ENCODE assay signal across 8 mouse cellular contexts in the genomic region with DNA sequence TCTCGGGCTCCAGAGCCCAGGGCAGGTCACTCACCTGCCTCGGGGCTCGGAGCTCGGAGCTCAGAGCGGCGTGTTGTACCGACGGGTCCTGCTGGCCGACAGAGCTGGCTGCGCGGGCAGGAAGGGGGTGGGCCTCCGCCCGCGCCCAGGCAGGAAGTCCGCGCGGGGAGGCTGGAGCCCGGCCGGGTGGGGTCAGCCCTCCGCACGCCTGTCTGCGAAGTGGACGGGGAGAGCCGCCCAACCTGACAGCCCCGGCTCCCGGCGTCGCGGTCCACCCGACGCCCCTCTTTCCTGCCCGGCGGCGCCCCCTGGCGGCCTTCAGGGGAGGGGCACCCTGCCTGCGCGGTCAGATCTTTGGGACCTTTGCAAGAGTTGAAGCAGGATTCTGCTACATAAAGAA. TPM values are rescaled to one million over a fixed set of nuclear protein-coding genes. Genes with fewer than 3 reads are reported as not detected.
DNase-seq lines count a peak whose midpoint lies in the region; ATAC-seq and TF ChIP-seq lines count a peak whose summit lies in the region.

No protein-coding gene starts in this region.

- H3K36me3 ChIP-seq in intestine, embryonic 15.5 days = no peaks in the 10 kb centered on the region
- no peaks in the 10 kb centered on the region for H3K36me3 ChIP-seq in liver, adult 2 months (ENCODE audit: control insufficient read depth, insufficient read depth, low read length)
- no peaks in the 10 kb centered on the region for H3K36me3 ChIP-seq in splenic B cell, adult 2 months (ENCODE audit: control insufficient read depth, insufficient read depth, low read length, poor library complexity, severe bottlenecking)

- H3K4me2 ChIP-seq in intestine, embryonic 15.5 days (replicated peaks) = peak overlapping the region; percentile 67

- WGBS in intestine, embryonic 15.5 days = under 1% methylated on average over 36 of the region's 37 CpGs
- WGBS in liver, adult 2 months = 2% methylated on average over 37 of the region's 37 CpGs

- peak; percentile 73 for ATAC-seq in intestine, embryonic 15.5 days

- H3K4me3 ChIP-seq in intestine, embryonic 15.5 days (replicated peaks) = peak overlapping the region; percentile 57
- peak overlapping the region; percentile 64 for H3K4me3 ChIP-seq in liver, adult 2 months (ENCODE audit: insufficient read depth, low read depth, low read length)

- peaks cover 43% of the 10 kb centered on the region for H3K4me1 ChIP-seq in intestine, embryonic 15.5 days (replicated peaks)
- H3K4me1 ChIP-seq in liver, adult 2 months (ENCODE audit: control insufficient read depth, insufficient read depth, low read length) = peaks cover 4% of the 10 kb centered on the region

- peak; percentile 82 for TF ChIP-seq CTCF in liver, adult 2 months (IDR thresholded peaks at IDR 0.05; ENCODE audit: low read depth, low read length)

- no peaks in the 10 kb centered on the region for H3K9me3 ChIP-seq in intestine, embryonic 15.5 days

- H3K27ac ChIP-seq in intestine, embryonic 15.5 days = peak overlapping the region; percentile 59
- peak overlapping the region; percentile 81 for H3K27ac ChIP-seq in liver, adult 2 months (replicated peaks; ENCODE audit: insufficient read depth, low read depth, low read length)

- peak overlapping the region; percentile 50 for H3K9ac ChIP-seq in intestine, embryonic 15.5 days
- peak overlapping the region; percentile 67 for H3K9ac ChIP-seq in liver, adult 2 months (ENCODE audit: low read depth, low read length)

- H3K79me2 ChIP-seq in liver, adult 2 months (ENCODE audit: control insufficient read depth, insufficient read depth, low read length) = 0 out of 2 replicates have a peak, but pooled peaks cover 4% of the 10 kb centered on the region

- H3K27me3 ChIP-seq in intestine, embryonic 15.5 days (replicated peaks) = no peaks in the 10 kb centered on the region
- H3K27me3 ChIP-seq in liver, adult 2 months (ENCODE audit: control insufficient read depth, insufficient read depth, low read length) = no peaks in the 10 kb centered on the region
- no peaks in the 10 kb centered on the region for H3K27me3 ChIP-seq in splenic B cell, adult 2 months (ENCODE audit: control insufficient read depth, insufficient read depth, low read length, poor library complexity, severe bottlenecking)

- peak; percentile 44 to 74 for DNase-seq in cerebellum, postnatal 14 days
- DNase-seq in cerebellum, adult 11 months = no peak
- peak; percentile 34 for DNase-seq in c-Kit-positive CD71-positive TER-119-positive erythroid progenitor cells, embryonic 14.5 days (ENCODE audit: low spot score)
- peak; percentile 84 to 85 for DNase-seq in gastrocnemius, postnatal 4 days (ENCODE audit: low spot score in 2 of 2)
- no peak for DNase-seq in liver, adult 2 months (ENCODE audit: extremely low read depth, low read depth, low spot score)
- peak; percentile 5 to 45 for DNase-seq in monocyte, adult 2 months (ENCODE audit: low read depth in 1 of 2, low spot score in 2 of 2)
- peak; percentile 85 for DNase-seq in splenic B cell, adult 2 months (ENCODE audit: low read depth, low spot score)

- peak; percentile 55 for TF ChIP-seq POLR2A in liver, adult 2 months (IDR thresholded peaks at IDR 0.05; ENCODE audit: extremely low read depth, insufficient read depth, low read length)

RNA-seq across cellular contexts. Expression of gene Lrrc71, which starts 20.4 kb away (rescaled TPM):
- total RNA-seq in gastrocnemius, postnatal 4 days (2021) = under 1 TPM; 0.39 TPM
- polyA plus RNA-seq in intestine, embryonic 15.5 days (2015; fragmentation: Nextera tagmentation; extraction: Ambion mirVana) = 0.36 and 0.48 TPM in 2 replicates
- total RNA-seq in liver, adult 2 months (2014; rRNA removed) = under 0.01 and 0.07 TPM in 2 replicates
- 0.04 and 0.06 TPM in 2 replicates for polyA plus RNA-seq in liver, adult 2 months (2012; rRNA removed)

RNA-seq across cellular contexts. Expression of gene Ntrk1, which starts 26.1 kb away (rescaled TPM):
- under 1 TPM; 0.10 to 0.13 TPM for total RNA-seq in gastrocnemius, postnatal 4 days (2021)
- 2.5 and 3.2 TPM in 2 replicates for polyA plus RNA-seq in intestine, embryonic 15.5 days (2015; fragmentation: Nextera tagmentation; extraction: Ambion mirVana)
- 0.27 TPM in 1 of 2 replicates, not detected in the other for total RNA-seq in liver, adult 2 months (2014; rRNA removed)
- 0.04 and 0.12 TPM in 2 replicates for polyA plus RNA-seq in liver, adult 2 months (2012; rRNA removed)

RNA-seq across cellular contexts. Expression of gene Insrr, which starts 27.9 kb away (rescaled TPM):
- total RNA-seq in gastrocnemius, postnatal 4 days (2021) = under 1 TPM; 0.15 to 0.18 TPM
- polyA plus RNA-seq in intestine, embryonic 15.5 days (2015; fragmentation: Nextera tagmentation; extraction: Ambion mirVana) = 0.44 and 0.52 TPM in 2 replicates
- total RNA-seq in liver, adult 2 months (2014; rRNA removed) = not detected in 2 replicates
- polyA plus RNA-seq in liver, adult 2 months (2012; rRNA removed) = 0.02 TPM in 1 of 2 replicates, not detected in the other

RNA-seq across cellular contexts. Expression of gene Pear1, which starts 55.3 kb away (rescaled TPM):
- 10 to 100 TPM; 20.8 to 26.2 TPM for total RNA-seq in gastrocnemius, postnatal 4 days (2021)
- polyA plus RNA-seq in intestine, embryonic 15.5 days (2015; fragmentation: Nextera tagmentation; extraction: Ambion mirVana) = 22.6 and 29.5 TPM in 2 replicates
- total RNA-seq in liver, adult 2 months (2014; rRNA removed) = 2.3 and 4.7 TPM in 2 replicates
- polyA plus RNA-seq in liver, adult 2 months (2012; rRNA removed) = 8.7 and 12.7 TPM in 2 replicates

Comparison
In these comparisons a context has a peak if more than half of its experiments do, and no peak if none do; other contexts are left out.
1. DNase-seq: peak in cerebellum, postnatal 14 days (2 of 2), c-Kit-positive CD71-positive TER-119-positive erythroid progenitor cells, embryonic 14.5 days (single experiment), gastrocnemius, postnatal 4 days (2 of 2), monocyte, adult 2 months (2 of 2) and splenic B cell, adult 2 months (single experiment); none in cerebellum, adult 11 months (single experiment) and liver, adult 2 months (single experiment).